Mouse (Mus musculus) limb, embryonic 12.5 days (tissue): ENCODE results near the gene Jade2. TPM values are rescaled to one million over a fixed set of nuclear protein-coding genes. Genes with fewer than 3 reads are reported as not detected.
"Not testable (repeated sequence)": the region's sequence is repeated elsewhere in the genome, so short reads cannot be mapped to it uniquely, and the experiment has no call there.

Experiments
- ATAC-seq: fragments of 200-750 bp; cut with Nextera tagmentation; 2 replicates; pipeline ENCODE4 v1.8.0; 2017; ENCODE audit warnings: low read depth, moderate TSS enrichment; ENCODE audit not compliant: insufficient number of reproducible peaks, insufficient read depth, low FRiP score, low TSS enrichment
- H3K27ac ChIP-seq: fragments of 300-500 bp; sonication (generic); 2 replicates; pipeline ENCODE4 v1.5.1; 2016; ENCODE audit warnings: mild to moderate bottlenecking, moderate library complexity
- H3K27me3 ChIP-seq: fragments of 300-500 bp; sonication (generic); 2 replicates; pipeline ENCODE4 v1.6.1; 2016; ENCODE audit warnings: mild to moderate bottlenecking, moderate library complexity
- H3K36me3 ChIP-seq: fragments of 300-500 bp; sonication (generic); 2 replicates; pipeline ENCODE4 v1.6.1; 2016; ENCODE audit warnings: mild to moderate bottlenecking, moderate library complexity
- H3K4me1 ChIP-seq: fragments of 300-500 bp; sonication (generic); replicated peaks from 2 replicates; pipeline ENCODE4 v1.6.1; 2016
- H3K4me2 ChIP-seq: fragments of 300-500 bp; sonication (generic); 2 replicates; pipeline ENCODE4 v1.6.1; 2016; ENCODE audit warnings: mild to moderate bottlenecking, moderate library complexity
- H3K4me3 ChIP-seq: fragments of 300-500 bp; sonication (generic); replicated peaks from 2 replicates; pipeline ENCODE4 v1.5.1; 2016; ENCODE audit warnings: mild to moderate bottlenecking
- H3K9ac ChIP-seq: fragments of 300-500 bp; sonication (generic); replicated peaks from 2 replicates; pipeline ENCODE4 v1.6.1; 2016; ENCODE audit warnings: mild to moderate bottlenecking, moderate library complexity
- H3K9me3 ChIP-seq: fragments of 300-500 bp; sonication (generic); 2 replicates; pipeline ENCODE4 v1.6.1; 2016; ENCODE audit warnings: mild to moderate bottlenecking, moderate library complexity
- WGBS: fragments of 180-500 bp; shearing (Covaris S2); methylation state at CpG from one replicate; pipeline ENCODE4 v1.1.7; 2016; 5-methylcytosine and 5-hydroxymethylcytosine counted together
- polyA plus RNA-seq: library from polyadenylated mRNA; unstranded; fragments of >200 nt; fragmentation: Nextera tagmentation; extraction: Ambion mirVana; gene quantifications from 2 replicates; pipeline ENCODE4 v1.2.1, GENCODE M21; 2016

Gene Jade2
- polyA plus RNA-seq, 1 experiment from 2014 or later: 1.6 TPM

- Histone ChIP-seq H3K9ac (no peak overlapping the region), H3K4me1 (peaks cover 8% of the 10 kb centered on the region; the same call in 1 of the 2 replicates), H3K27me3 (no peaks in the 10 kb centered on the region), H3K9me3 (no peaks in the 10 kb centered on the region), H3K4me2 (no peak overlapping the region), H3K27ac (no peak overlapping the region), H3K36me3 (peaks cover 4% of the 10 kb centered on the region; the same call in 1 of the 2 replicates), H3K4me3 (no peak overlapping the region)
- 81% methylated on average over 4 of the region's 4 CpGs for WGBS
- ATAC-seq: no peak
Observed at GRCm38 (mm10) chr11:51811230-51811629, 46.2 kb downstream of the Jade2 start.

- H3K27me3 ChIP-seq: no peaks in the 10 kb centered on the region
- no peaks in the 10 kb centered on the region for H3K9me3 ChIP-seq
- H3K4me3 ChIP-seq: no peak overlapping the region
- no peak overlapping the region for H3K4me2 ChIP-seq
- H3K36me3 ChIP-seq: peaks cover 2% of the 10 kb centered on the region; the same call in 1 of the 2 replicates
- ATAC-seq: no peak
- peaks cover 13% of the 10 kb centered on the region for H3K4me1 ChIP-seq
- H3K27ac ChIP-seq: no peak overlapping the region
- WGBS: 62% methylated on average over 6 of the region's 6 CpGs
- H3K9ac ChIP-seq: no peak overlapping the region
Observed at GRCm38 (mm10) chr11:51809632-51810224, 47.7 kb downstream of the Jade2 start.

GRCm38 (mm10) chr11:51807108-51807879 is 50.2 kb downstream of the Jade2 start:
- 37% methylated on average over 13 of the region's 13 CpGs for WGBS
- H3K27ac ChIP-seq: 0 out of 2 replicates have a peak overlapping the region, but pooled peaks have one; percentile 53

GRCm38 (mm10) chr11:51805221-51805981 is 52.1 kb downstream of the Jade2 start:
- Histone ChIP-seq H3K36me3 (no peaks in the 10 kb centered on the region), H3K4me1 (peaks cover 13% of the 10 kb centered on the region), H3K9me3 (no peaks in the 10 kb centered on the region), H3K27ac (0 out of 2 replicates have a peak overlapping the region, but pooled peaks have one; percentile 25), H3K9ac (peak overlapping the region; percentile 44), H3K4me2 (peak overlapping the region; percentile 63), H3K4me3 (peak overlapping the region; percentile 42), H3K27me3 (no peaks in the 10 kb centered on the region)
- ATAC-seq: peak; percentile 76
- 19% methylated on average over 17 of the region's 17 CpGs for WGBS

More at GRCm38 (mm10) chr11:51807108-51807879, 50.2 kb downstream of the Jade2 start:
- ATAC-seq: no peak
- no peaks in the 10 kb centered on the region for H3K27me3 ChIP-seq
- H3K4me1 ChIP-seq: peaks cover 13% of the 10 kb centered on the region
- H3K36me3 ChIP-seq: no peaks in the 10 kb centered on the region
- no peaks in the 10 kb centered on the region for H3K9me3 ChIP-seq
- H3K4me3 ChIP-seq: no peak overlapping the region
- no peak overlapping the region for H3K9ac ChIP-seq
- no peak overlapping the region for H3K4me2 ChIP-seq

- H3K27ac ChIP-seq: no peak overlapping the region
- no peaks in the 10 kb centered on the region for H3K36me3 ChIP-seq
- no peaks in the 10 kb centered on the region for H3K9me3 ChIP-seq
- H3K4me2 ChIP-seq: no peak overlapping the region
- no peak overlapping the region for H3K9ac ChIP-seq
- 36% methylated on average over 8 of the region's 8 CpGs for WGBS
- no peaks in the 10 kb centered on the region for H3K27me3 ChIP-seq
- H3K4me3 ChIP-seq: no peak overlapping the region
- no peak for ATAC-seq
- H3K4me1 ChIP-seq: peaks cover 4% of the 10 kb centered on the region
Observed at GRCm38 (mm10) chr11:51800634-51801325, 56.7 kb downstream of the Jade2 start.

GRCm38 (mm10) chr11:51796272-51796671 is 61.2 kb downstream of the Jade2 start:
- H3K27ac ChIP-seq: no peak overlapping the region
- 78% methylated on average over 4 of the region's 4 CpGs for WGBS
- H3K4me1 ChIP-seq: no peaks in the 10 kb centered on the region; the same call in 1 of the 2 replicates
- H3K9ac ChIP-seq: no peak overlapping the region
- H3K9me3 ChIP-seq: no peaks in the 10 kb centered on the region
- H3K27me3 ChIP-seq: no peaks in the 10 kb centered on the region
- peaks cover 19% of the 10 kb centered on the region for H3K36me3 ChIP-seq
- H3K4me2 ChIP-seq: no peak overlapping the region
- H3K4me3 ChIP-seq: no peak overlapping the region
- ATAC-seq: no peak

- peaks cover 70% of the 10 kb centered on the region for H3K36me3 ChIP-seq
- 89% methylated on average over 7 of the region's 7 CpGs for WGBS
- no peak overlapping the region for H3K4me2 ChIP-seq
- no peak for ATAC-seq
- H3K9me3 ChIP-seq: 0 out of 2 replicates have a peak, but pooled peaks cover 3% of the 10 kb centered on the region
- no peak overlapping the region for H3K4me3 ChIP-seq
- no peak overlapping the region for H3K27ac ChIP-seq
- no peaks in the 10 kb centered on the region; the same call in 1 of the 2 replicates for H3K4me1 ChIP-seq
- H3K27me3 ChIP-seq: no peaks in the 10 kb centered on the region
- no peak overlapping the region for H3K9ac ChIP-seq
Observed at GRCm38 (mm10) chr11:51790662-51791061, 66.8 kb downstream of the Jade2 start.

GRCm38 (mm10) chr11:51789735-51790134 is 67.7 kb downstream of the Jade2 start:
- H3K27ac ChIP-seq, H3K9me3 ChIP-seq, H3K4me3 ChIP-seq, H3K9ac ChIP-seq, ATAC-seq, H3K27me3 ChIP-seq, H3K4me2 ChIP-seq, H3K4me1 ChIP-seq: not testable (repeated sequence)
- peaks cover 76% of the 10 kb centered on the region for H3K36me3 ChIP-seq
- WGBS: 87% methylated on average over 4 of the region's 4 CpGs

GRCm38 (mm10) chr11:51785926-51786325 is 71.5 kb downstream of the Jade2 start:
- WGBS: 85% methylated on average over 6 of the region's 6 CpGs

GRCm38 (mm10) chr11:51782721-51783120 is 74.7 kb downstream of the Jade2 start:
- Histone ChIP-seq H3K9me3 (0 out of 2 replicates have a peak, but pooled peaks cover 4% of the 10 kb centered on the region), H3K4me2 (no peak overlapping the region), H3K27me3 (no peaks in the 10 kb centered on the region), H3K9ac (no peak overlapping the region), H3K4me1 (no peaks in the 10 kb centered on the region), H3K36me3 (peaks cover 85% of the 10 kb centered on the region), H3K27ac (no peak overlapping the region), H3K4me3 (no peak overlapping the region)
- no peak for ATAC-seq
- 89% methylated on average over 6 of the region's 6 CpGs for WGBS

More at GRCm38 (mm10) chr11:51785926-51786325, 71.5 kb downstream of the Jade2 start:
- Histone ChIP-seq H3K9ac (no peak overlapping the region), H3K4me1 (no peaks in the 10 kb centered on the region), H3K36me3 (peaks cover 88% of the 10 kb centered on the region), H3K4me3 (no peak overlapping the region), H3K4me2 (no peak overlapping the region), H3K27me3 (no peaks in the 10 kb centered on the region), H3K9me3 (0 out of 2 replicates have a peak, but pooled peaks cover 4% of the 10 kb centered on the region), H3K27ac (no peak overlapping the region)
- no peak for ATAC-seq
